Mouse (Mus musculus) CH12.LX (cell line): ENCODE measurements at regions not wholly inside any gene's neighbourhood (a gene's known extent, or its start where the extent isn't known, plus 50 kb on each side); places are given as distances from the start of the nearest gene placed in this dataset.
A peak's percentile ranks its signal among the peaks of the same experiment; 100 is the strongest.

ENCODE experiments used
- DNase-seq: peaks from one replicate; pipeline ENCODE4 v3.0.0-alpha.2; 2013; ENCODE audit errors: extremely low read depth
- H3K27ac ChIP-seq: 2 replicates; pipeline ENCODE4 v1.5.1; 2012; ENCODE audit warnings: low read depth, mild to moderate bottlenecking, control low read depth, moderate library complexity; ENCODE audit not compliant: insufficient read depth
- H3K27me3 ChIP-seq: replicated peaks from 2 replicates; pipeline ENCODE3; 2012; ENCODE audit warnings: inconsistent platforms
- H3K36me3 ChIP-seq, 2 experiments: replicated peaks in 1 of 2; 2 replicates each; pipeline versions ENCODE3 to v1.6.1; 2012; ENCODE audit warnings: inconsistent platforms in 1 of 2, low read length in 1 of 2, mild to moderate bottlenecking in 1 of 2, mixed read lengths in 1 of 2, moderate library complexity in 1 of 2; ENCODE audit not compliant: control insufficient read depth in 1 of 2, insufficient read depth in 1 of 2
- H3K4me1 ChIP-seq, 2 experiments: 2 replicates each; pipeline ENCODE4 v1.6.1; 2012; ENCODE audit warnings: inconsistent platforms in 1 of 2, moderate library complexity in 1 of 2; ENCODE audit not compliant: insufficient read depth in 2 of 2, control insufficient read depth in 1 of 2
- H3K4me2 ChIP-seq: 2 replicates; pipeline ENCODE4 v1.6.1; 2012; ENCODE audit warnings: low read depth, mild to moderate bottlenecking, control low read depth; ENCODE audit not compliant: poor library complexity, insufficient read depth, severe bottlenecking
- H3K4me3 ChIP-seq, 3 experiments: fragments of 150-350 bp in 1 of 3; sonication (generic) in 1 of 3; replicated peaks in 1 of 3; 2 replicates each; pipeline versions ENCODE3 to v1.5.1; 2011 to 2012; ENCODE audit warnings: low read depth in 2 of 3, low read length in 2 of 3, mild to moderate bottlenecking in 2 of 3, moderate library complexity in 2 of 3, control low read depth in 1 of 3, improper control_type of control experiment in 1 of 3, inconsistent platforms in 1 of 3, mixed read lengths in 1 of 3; ENCODE audit not compliant: poor library complexity in 1 of 3
- H3K79me2 ChIP-seq: replicated peaks from 2 replicates; pipeline ENCODE4 v1.6.1; 2012; ENCODE audit warnings: mild to moderate bottlenecking, moderate library complexity; ENCODE audit not compliant: control insufficient read depth, poor library complexity, insufficient read depth, severe bottlenecking; ENCODE audit errors: extremely low read depth
- H3K9ac ChIP-seq: 2 replicates; pipeline ENCODE4 v1.6.1; 2012; ENCODE audit warnings: low read depth, mild to moderate bottlenecking, control low read depth, moderate library complexity; ENCODE audit not compliant: insufficient read depth
- H3K9me3 ChIP-seq: replicated peaks from 2 replicates; pipeline ENCODE3; 2012; ENCODE audit warnings: low read length, inconsistent platforms, mixed read lengths
- CHD1 ChIP-seq: IDR thresholded peaks from 2 replicates; pipeline ENCODE4 v1.6.1; 2012; ENCODE audit warnings: low read depth, low read length, improper control_type of control experiment, inconsistent platforms
- CHD2 ChIP-seq: IDR thresholded peaks from 2 replicates; pipeline ENCODE4 v1.6.1; 2011; ENCODE audit warnings: low read length, improper control_type of control experiment
- CTCF ChIP-seq, 2 experiments: IDR thresholded peaks in 1 of 2; conservative IDR thresholded peaks in 1 of 2; 2 replicates each; pipeline ENCODE4 v1.5.1; 2011 to 2012; ENCODE audit warnings: low read depth in 2 of 2, low read length in 2 of 2, improper control_type of control experiment in 1 of 2, inconsistent platforms in 1 of 2, mild to moderate bottlenecking in 1 of 2, moderate library complexity in 1 of 2
- E2F4 ChIP-seq: IDR thresholded peaks from 2 replicates; pipeline ENCODE4 v1.6.1; 2011; ENCODE audit warnings: low read depth, low read length, improper control_type of control experiment; ENCODE audit not compliant: insufficient replicate concordance
- ETS1 ChIP-seq: conservative IDR thresholded peaks from 2 replicates; pipeline ENCODE4 v1.6.1; 2012; ENCODE audit warnings: low read depth, mild to moderate bottlenecking, inconsistent platforms, low read length, improper control_type of control experiment, moderate library complexity
- GABPA ChIP-seq: IDR thresholded peaks from 2 replicates; pipeline ENCODE4 v1.6.1; 2012; ENCODE audit warnings: low read depth, low read length, improper control_type of control experiment, inconsistent platforms; ENCODE audit not compliant: insufficient replicate concordance
- HCFC1 ChIP-seq: IDR thresholded peaks from 2 replicates; pipeline ENCODE4 v1.6.1; 2012; ENCODE audit warnings: low read depth, mild to moderate bottlenecking, inconsistent platforms, low read length, improper control_type of control experiment
- IRF4 ChIP-seq: IDR thresholded peaks from 2 replicates; pipeline ENCODE4 v1.6.1; 2014; ENCODE audit warnings: low read depth, mild to moderate bottlenecking, inconsistent platforms, low read length, improper control_type of control experiment
- MAFK ChIP-seq: IDR thresholded peaks from 2 replicates; pipeline ENCODE4 v1.6.1; 2011; ENCODE audit warnings: low read length, improper control_type of control experiment; ENCODE audit not compliant: insufficient replicate concordance
- MAZ ChIP-seq: IDR thresholded peaks from 2 replicates; pipeline ENCODE4 v1.6.1; 2012; ENCODE audit warnings: low read depth, mild to moderate bottlenecking, inconsistent platforms, low read length, improper control_type of control experiment, moderate library complexity
- MXI1 ChIP-seq: IDR thresholded peaks from 2 replicates; pipeline ENCODE4 v1.6.1; 2011; ENCODE audit warnings: mild to moderate bottlenecking, low read depth, low read length, improper control_type of control experiment
- MYC ChIP-seq: IDR thresholded peaks from 2 replicates; pipeline ENCODE4 v1.6.1; 2011; ENCODE audit warnings: low read depth, mild to moderate bottlenecking, improper control_type of control experiment, low read length
- POLR2AphosphoS2 ChIP-seq: IDR thresholded peaks from 2 replicates; pipeline ENCODE4 v1.6.1; 2011; ENCODE audit warnings: low read depth, low read length, improper control_type of control experiment
- RCOR1 ChIP-seq: conservative IDR thresholded peaks from 2 replicates; pipeline ENCODE4 v1.6.1; 2012; ENCODE audit warnings: low read depth, mild to moderate bottlenecking, inconsistent platforms, low read length, improper control_type of control experiment
- SIN3A ChIP-seq: IDR thresholded peaks from 2 replicates; pipeline ENCODE4 v1.6.1; 2012; ENCODE audit warnings: low read length, improper control_type of control experiment, inconsistent platforms
- SMC3 ChIP-seq: IDR thresholded peaks from 2 replicates; pipeline ENCODE4 v1.6.1; 2011; ENCODE audit warnings: low read depth, low read length, improper control_type of control experiment
- TCF12 ChIP-seq: IDR thresholded peaks from 2 replicates; pipeline ENCODE4 v1.6.1; 2014; ENCODE audit warnings: low read depth, mild to moderate bottlenecking, inconsistent platforms, low read length, improper control_type of control experiment
- USF1 ChIP-seq: IDR thresholded peaks from 2 replicates; pipeline ENCODE4 v1.6.1; 2014; ENCODE audit warnings: low read depth, mild to moderate bottlenecking, inconsistent platforms, low read length, improper control_type of control experiment
- ZKSCAN1 ChIP-seq: IDR thresholded peaks from 2 replicates; pipeline ENCODE4 v1.6.1; 2012; ENCODE audit warnings: low read depth, inconsistent platforms, low read length, improper control_type of control experiment, borderline replicate concordance
- ZNF384 ChIP-seq: IDR thresholded peaks from 2 replicates; pipeline ENCODE4 v1.6.1; 2012; ENCODE audit warnings: low read depth, low read length, improper control_type of control experiment, inconsistent platforms
- dilution Hi-C: fragments of 300-500 bp; cut with MboI; formaldehyde crosslinking; loops from 2 replicates; pipeline ENCODE4 v1.14.3; 2020; ENCODE audit warnings: low sequenced_read_pairs; ENCODE audit not compliant: extremely low pct_unique_long_range_greater_than_20kb, extremely low pct_ligation_motif_present
- in situ Hi-C: fragments of 300-500 bp; cut with MboI; formaldehyde crosslinking; loops from 3 replicates; pipeline ENCODE4 v1.14.3; 2019; ENCODE audit warnings: low sequenced_read_pairs, low pct_ligation_motif_present, low pct_unique_long_range_greater_than_20kb, mixed read lengths

GRCm38 (mm10) chr12:69441764-69442163 is 69.5 kb upstream of the Gm9887 start:
- TF ChIP-seq E2F4 (no peak), CHD1 (no peak), CHD2 (no peak), GABPA (no peak), ZNF384 (no peak)
- Histone ChIP-seq H3K9ac (no peak overlapping the region), H3K27ac (no peak overlapping the region)

DNA sequence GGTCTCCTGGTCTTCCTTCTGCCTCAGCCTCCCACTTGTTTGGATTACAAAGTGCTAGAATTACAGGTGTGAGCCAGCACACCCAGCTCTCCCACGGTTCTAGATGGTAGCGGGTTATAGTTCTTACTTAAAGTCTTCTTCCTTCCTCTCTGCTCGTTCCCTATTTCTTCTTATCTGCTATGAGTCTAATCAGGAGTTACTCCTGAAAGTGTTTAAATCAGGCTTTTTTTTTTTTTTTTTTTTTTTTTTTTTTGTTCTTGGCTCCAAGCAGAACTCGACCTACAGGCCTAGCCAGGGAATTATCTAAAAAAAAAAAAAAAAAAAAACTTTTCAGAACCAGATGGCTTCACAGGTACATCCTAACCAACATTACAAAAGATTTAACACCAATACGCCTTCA is 66.0 kb upstream of the Gm9887 start:
- Histone ChIP-seq H3K79me2 (no peaks in the 10 kb centered on the region), H3K27ac (no peak overlapping the region), H3K4me3 (no peak overlapping the region), H3K27me3 (no peaks in the 10 kb centered on the region), H3K36me3 (no peaks in the 10 kb centered on the region), H3K4me1 (peaks cover 0 to 3% of the 10 kb centered on the region in 2 experiments; a peak in 2 of 4 replicates), H3K4me2 (no peak overlapping the region), H3K9ac (no peak overlapping the region), H3K9me3 (peaks cover 3% of the 10 kb centered on the region)
- TF ChIP-seq CHD1 (no peak), ZNF384 (0 out of 2 replicates have a peak, but pooled peaks have one; percentile 28)
- dilution Hi-C loops = no loop called here
- no peak for DNase-seq
- in situ Hi-C loops = no loop called here

More at GRCm38 (mm10) chr12:69441764-69442163, 69.5 kb upstream of the Gm9887 start:
- no peak for DNase-seq
- Histone ChIP-seq H3K36me3 (no peaks in the 10 kb centered on the region), H3K4me2 (no peak overlapping the region), H3K79me2 (no peaks in the 10 kb centered on the region), H3K4me3 (no peak overlapping the region), H3K27me3 (no peaks in the 10 kb centered on the region), H3K4me1 (peaks cover 6 to 7% of the 10 kb centered on the region in 2 experiments), H3K9me3 (peaks cover 4% of the 10 kb centered on the region)
- in situ Hi-C loops = no loop called here
- dilution Hi-C loops = no loop called here

- no peaks in the 10 kb centered on the region for H3K36me3 ChIP-seq
- in situ Hi-C loops (no loop called here), dilution Hi-C loops (no loop called here)
- no peak overlapping the region for H3K9ac ChIP-seq
- H3K4me2 ChIP-seq = no peak overlapping the region
- H3K9me3 ChIP-seq = peaks cover 3% of the 10 kb centered on the region
- TF ChIP-seq MAFK = no peak
- no peak for TF ChIP-seq CHD1
- TF ChIP-seq SIN3A = no peak
- no peak for TF ChIP-seq ZNF384
- no peak for TF ChIP-seq SMC3
- no peak for TF ChIP-seq USF1
- TF ChIP-seq MAZ = no peak
- no peak for TF ChIP-seq MYC
- TF ChIP-seq E2F4 = no peak
- no peak for TF ChIP-seq MXI1
- TF ChIP-seq CTCF (conservative IDR thresholded peaks at IDR 0.05 in 1 of 2, IDR thresholded peaks at IDR 0.05 in 1 of 2; ENCODE audit: low read depth in 2 of 2, low read length in 2 of 2) = no peak
- no peak for TF ChIP-seq POLR2AphosphoS2
- no peak for TF ChIP-seq ZKSCAN1
- no peak for TF ChIP-seq ETS1
- no peak for TF ChIP-seq HCFC1
- no peak for TF ChIP-seq TCF12
- no peak for TF ChIP-seq IRF4
- TF ChIP-seq RCOR1 = no peak
- no peaks in the 10 kb centered on the region for H3K27me3 ChIP-seq
- H3K4me1 ChIP-seq = no peaks in the 10 kb centered on the region; a peak in 1 of 4 replicates
- H3K4me3 ChIP-seq = no peak overlapping the region
- no peak for DNase-seq
- no peaks in the 10 kb centered on the region for H3K79me2 ChIP-seq
- H3K27ac ChIP-seq = no peak overlapping the region
Observed at GRCm38 (mm10) chr12:69436839-69437501, 64.7 kb upstream of the Gm9887 start.
